Mouse (Mus musculus): ENCODE results near the gene Zfp36l2. TPM values are rescaled to one million over a fixed set of nuclear protein-coding genes. Genes with fewer than 3 reads are reported as not detected.
A peak's percentile ranks its signal among the peaks of the same experiment; 100 is the strongest.

Zfp36l2 gene
- total RNA-seq, 2 experiments from 2014 or later: 11.6 to 12.3 TPM

GRCm38 (mm10) chr17:84180715-84181501 is 6.8 kb downstream of the Zfp36l2 start:
- intact Hi-C loops (cut with DNase I): no loop called here
- peak in 1 of 2 experiments; percentile 17 for DNase-seq

GRCm38 (mm10) chr17:84179973-84180365 is 7.8 kb downstream of the Zfp36l2 start:
- DNase-seq: peak in 1 of 2 experiments; percentile 16
- intact Hi-C loops (cut with DNase I): no loop called here

GRCm38 (mm10) chr17:84179026-84179972 is 8.4 kb downstream of the Zfp36l2 start:
- intact Hi-C loops (cut with DNase I): no loop called here
- peak in 1 of 2 experiments; percentile 10 for DNase-seq

- intact Hi-C loops (cut with DNase I): no loop called here
These were observed 10.3 kb downstream of the Zfp36l2 start for GRCm38 (mm10) chr17:84177481-84177880.

GRCm38 (mm10) chr17:84176446-84176845 is 11.3 kb downstream of the Zfp36l2 start:
- intact Hi-C loops (cut with DNase I): no loop called here
- DNase-seq: peak in 1 of 2 experiments; percentile 1

More at GRCm38 (mm10) chr17:84177481-84177880, 10.3 kb downstream of the Zfp36l2 start:
- DNase-seq: peak in 1 of 2 experiments; percentile 3

GRCm38 (mm10) chr17:84175196-84175595 is 12.6 kb downstream of the Zfp36l2 start:
- intact Hi-C loops (cut with DNase I): no loop called here
- DNase-seq: peak in 1 of 2 experiments; percentile 9

GRCm38 (mm10) chr17:84167377-84167776 is 20.4 kb downstream of the Zfp36l2 start:
- intact Hi-C loops (cut with DNase I): no loop called here
- DNase-seq: no peak

- intact Hi-C loops (cut with DNase I): no loop called here
- peak in 1 of 2 experiments; percentile 6 for DNase-seq
These were observed 21.4 kb downstream of the Zfp36l2 start for GRCm38 (mm10) chr17:84166135-84166860.

GRCm38 (mm10) chr17:84165735-84166134 is 22.0 kb downstream of the Zfp36l2 start:
- DNase-seq: peak in 1 of 2 experiments; percentile 3
- intact Hi-C loops (cut with DNase I): no loop called here

GRCm38 (mm10) chr17:84164146-84164545 is 23.6 kb downstream of the Zfp36l2 start:
- DNase-seq: peak in 1 of 2 experiments; percentile 8
- intact Hi-C loops (cut with DNase I): no loop called here

- DNase-seq: peak in 1 of 2 experiments; percentile 5
- intact Hi-C loops (cut with DNase I): no loop called here
These were observed 24.5 kb downstream of the Zfp36l2 start for GRCm38 (mm10) chr17:84163066-84163785.

GRCm38 (mm10) chr17:84162211-84162760 is 25.5 kb downstream of the Zfp36l2 start:
- peak in 1 of 2 experiments; percentile 9 for DNase-seq

GRCm38 (mm10) chr17:84161231-84161854 is 26.4 kb downstream of the Zfp36l2 start:
- DNase-seq: peak in 1 of 2 experiments; percentile 14
- intact Hi-C loops (cut with DNase I): no loop called here

More at GRCm38 (mm10) chr17:84162211-84162760, 25.5 kb downstream of the Zfp36l2 start:
- intact Hi-C loops (cut with DNase I): no loop called here

- intact Hi-C loops (cut with DNase I): no loop called here
- peak in 1 of 2 experiments; percentile 5 for DNase-seq
These were observed 28.9 kb downstream of the Zfp36l2 start for GRCm38 (mm10) chr17:84158891-84159290.

- intact Hi-C loops (cut with DNase I): no loop called here
- DNase-seq: peak in 1 of 2 experiments; percentile 7
These were observed 29.3 kb downstream of the Zfp36l2 start for GRCm38 (mm10) chr17:84158461-84158795.

- DNase-seq: peak in 1 of 2 experiments; percentile 9
- intact Hi-C loops (cut with DNase I): no loop called here
These were observed 29.8 kb downstream of the Zfp36l2 start for GRCm38 (mm10) chr17:84157743-84158460.

- DNase-seq: peak in 1 of 2 experiments; percentile 9
- intact Hi-C loops (cut with DNase I): no loop called here
These were observed 30.7 kb downstream of the Zfp36l2 start for GRCm38 (mm10) chr17:84156748-84157742.
